Mouse (Mus musculus) hindbrain, postnatal 0 days (tissue): Measurements from ENCODE around the gene Kcnj6. TPM values are rescaled to one million over a fixed set of nuclear protein-coding genes. Genes with fewer than 3 reads are reported as not detected.
A peak's percentile ranks its signal among the peaks of the same experiment; 100 is the strongest.

Experiments
- ATAC-seq: fragments of 200-750 bp; cut with Nextera tagmentation; 2 replicates; pipeline ENCODE4 v1.8.0; 2017; ENCODE audit warnings: mild to moderate bottlenecking, moderate TSS enrichment, moderate library complexity
- DNase-seq: peaks from one replicate; pipeline ENCODE4 v3.0.0-alpha.2; 2015; ENCODE audit warnings: low spot score
- H3K27ac ChIP-seq: fragments of 300-500 bp; sonication (generic); 2 replicates; pipeline ENCODE4 v1.5.1; 2014; ENCODE audit warnings: mild to moderate bottlenecking
- H3K27me3 ChIP-seq: fragments of 300-500 bp; sonication (generic); 2 replicates; pipeline ENCODE4 v1.6.1; 2014; ENCODE audit warnings: low read length, mixed read lengths; ENCODE audit not compliant: insufficient read depth
- H3K36me3 ChIP-seq: fragments of 300-500 bp; sonication (generic); 2 replicates; pipeline ENCODE4 v1.6.1; 2014; ENCODE audit warnings: low read length, mixed read lengths; ENCODE audit not compliant: insufficient read depth
- H3K4me1 ChIP-seq: fragments of 300-500 bp; sonication (generic); 2 replicates; pipeline ENCODE4 v1.6.1; 2014; ENCODE audit warnings: antibody characterized with exemption, low read length, mixed read lengths; ENCODE audit not compliant: insufficient read depth
- H3K4me2 ChIP-seq: fragments of 300-500 bp; sonication (generic); 2 replicates; pipeline ENCODE4 v1.6.1; 2014; ENCODE audit warnings: low read depth, mild to moderate bottlenecking, low read length, moderate library complexity, mixed read lengths
- H3K4me3 ChIP-seq: fragments of 300-500 bp; sonication (generic); 2 replicates; pipeline ENCODE4 v1.5.1; 2014; ENCODE audit warnings: low read length
- H3K9ac ChIP-seq: fragments of 300-500 bp; sonication (generic); replicated peaks from 2 replicates; pipeline ENCODE4 v1.6.1; 2014; ENCODE audit warnings: mild to moderate bottlenecking, low read length, moderate library complexity, mixed read lengths
- H3K9me3 ChIP-seq: fragments of 300-500 bp; sonication (generic); 2 replicates; pipeline ENCODE4 v1.6.1; 2016; ENCODE audit warnings: low read length, mixed read lengths
- CTCF ChIP-seq: IDR thresholded peaks from 2 replicates; pipeline ENCODE4 v1.5.1; 2016; ENCODE audit warnings: antibody characterized with exemption, control low read depth, low read depth
- WGBS: fragments of 180-500 bp; shearing (Covaris S2); extraction: QIAGEN DNeasy Blood & Tissue Kit; methylation state at CpG from one replicate; pipeline ENCODE4 v1.1.7; 2014; 5-methylcytosine and 5-hydroxymethylcytosine counted together
- polyA plus RNA-seq: library from polyadenylated mRNA; unstranded; fragments of >200 nt; fragmentation: Nextera tagmentation; extraction: Ambion mirVana; gene quantifications from 2 replicates; pipeline ENCODE4 v1.2.1, GENCODE M21; 2015
- total RNA-seq: library from RNA; depleted of rRNA; stranded (reverse); fragments of >200 nt; gene quantifications from 2 replicates; pipeline ENCODE4 v1.2.3, GENCODE M21; 2014

Gene Kcnj6
- total and polyA plus RNA-seq, 2 experiments from 2014 or later: 4.3 to 18.3 TPM

DNA sequence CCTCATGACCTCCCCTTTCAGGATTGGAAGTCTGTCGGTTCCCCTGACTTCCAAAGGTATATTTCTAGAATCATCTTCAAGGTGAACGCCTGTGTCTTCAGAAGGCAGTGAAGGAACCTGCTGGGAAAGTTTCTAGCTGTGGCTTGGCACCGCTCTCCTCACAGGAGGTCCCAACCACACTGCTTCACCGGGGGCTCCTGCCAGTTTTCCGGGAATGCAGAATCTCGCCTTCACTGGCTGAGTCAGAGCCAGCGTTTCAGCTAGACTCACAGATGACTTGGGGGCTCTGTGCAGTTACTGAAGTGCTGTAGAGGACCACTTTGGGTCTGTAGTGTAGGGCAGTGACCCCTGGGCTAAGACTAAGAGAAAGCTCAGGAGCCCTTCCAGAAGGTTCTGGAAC, 208.8 kb downstream of the Kcnj6 start:
- Histone ChIP-seq H3K27ac (no peak overlapping the region), H3K4me1 (no peaks in the 10 kb centered on the region), H3K36me3 (no peaks in the 10 kb centered on the region), H3K9me3 (no peaks in the 10 kb centered on the region), H3K4me2 (no peak overlapping the region), H3K27me3 (no peaks in the 10 kb centered on the region), H3K9ac (no peak overlapping the region), H3K4me3 (no peak overlapping the region)
- no peak for TF ChIP-seq CTCF
- ATAC-seq (no peak), DNase-seq (no peak)
- 76% methylated on average over 7 of the region's 7 CpGs for WGBS

DNA sequence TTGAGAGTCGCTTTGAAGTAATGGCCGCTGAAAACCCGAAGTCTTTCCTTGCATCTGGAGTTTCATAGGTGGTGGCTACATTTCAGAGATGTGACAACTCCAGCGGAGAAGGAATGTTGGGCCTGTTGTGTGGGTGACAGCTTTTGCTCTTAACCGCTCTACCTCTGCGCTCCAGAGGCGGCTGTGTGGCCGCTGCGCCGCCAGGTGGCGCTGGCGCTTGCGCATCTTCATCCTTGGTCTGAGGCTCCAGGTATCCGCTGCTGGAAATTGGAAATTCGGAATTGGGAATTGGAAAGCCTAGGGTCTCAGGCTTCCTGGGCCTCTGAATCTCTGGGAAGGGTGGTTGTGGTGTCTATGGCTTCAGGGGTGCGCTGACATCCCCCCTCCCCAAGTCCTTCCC, 209.3 kb downstream of the Kcnj6 start:
- no peak overlapping the region for H3K27ac ChIP-seq
- no peaks in the 10 kb centered on the region for H3K9me3 ChIP-seq
- no peak overlapping the region for H3K4me3 ChIP-seq
- no peak overlapping the region for H3K9ac ChIP-seq
- 6% methylated on average over 16 of the region's 16 CpGs for WGBS
- no peaks in the 10 kb centered on the region for H3K36me3 ChIP-seq
- no peaks in the 10 kb centered on the region for H3K27me3 ChIP-seq
- H3K4me1 ChIP-seq: no peaks in the 10 kb centered on the region
- peak; percentile 97 for TF ChIP-seq CTCF
- ATAC-seq (peak; percentile 57; the same call in 1 of the 2 replicates), DNase-seq (peak; percentile 88)
- H3K4me2 ChIP-seq: no peak overlapping the region

DNA sequence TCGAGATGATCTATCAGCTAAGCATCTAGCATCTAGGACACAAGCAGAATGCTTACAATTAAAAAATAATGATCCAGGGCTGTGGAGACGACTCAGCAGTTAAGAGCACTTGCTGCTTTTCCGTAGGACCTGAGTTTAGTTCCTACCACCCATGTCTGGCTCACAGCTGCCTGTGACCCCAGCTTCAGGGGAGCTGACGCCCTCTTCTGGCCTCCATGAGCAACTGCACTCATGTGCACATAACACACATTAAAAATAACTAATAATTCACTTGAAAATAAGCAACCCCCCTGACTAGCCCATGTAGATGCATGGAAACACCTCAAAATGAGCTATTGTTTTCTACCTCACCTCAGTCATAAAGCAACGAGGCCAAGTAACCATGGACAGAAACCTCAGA, 211.6 kb downstream of the Kcnj6 start:
- peak; percentile 25 for TF ChIP-seq CTCF
- no peak for DNase-seq
- no peaks in the 10 kb centered on the region for H3K9me3 ChIP-seq
- WGBS: 76% methylated on average over 5 of the region's 5 CpGs
- H3K27me3 ChIP-seq: no peaks in the 10 kb centered on the region
- H3K4me1 ChIP-seq: no peaks in the 10 kb centered on the region
- no peak overlapping the region for H3K4me3 ChIP-seq
- no peak overlapping the region for H3K4me2 ChIP-seq
- H3K36me3 ChIP-seq: no peaks in the 10 kb centered on the region
- H3K9ac ChIP-seq: no peak overlapping the region
- no peak overlapping the region for H3K27ac ChIP-seq
- ATAC-seq: no peak

DNA sequence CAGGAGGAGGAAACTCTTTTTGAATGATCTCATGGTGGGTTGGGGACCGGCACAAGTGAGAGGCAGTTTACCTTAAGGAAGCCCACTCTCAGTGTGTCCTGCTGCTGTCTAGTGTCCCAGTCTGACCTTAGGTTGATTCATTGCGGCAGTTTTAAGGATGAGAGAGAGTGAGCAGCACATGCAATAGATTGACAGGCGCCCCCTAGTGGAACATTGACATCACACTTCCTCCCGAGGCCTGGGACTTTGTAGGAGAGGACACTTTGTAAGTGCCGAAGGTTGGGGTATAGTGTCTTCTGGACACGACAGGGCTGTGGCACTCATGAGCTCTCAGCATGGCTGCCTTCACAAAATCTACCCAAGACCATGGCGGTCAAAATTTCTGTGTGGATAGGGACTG, 213.8 kb downstream of the Kcnj6 start:
- TF ChIP-seq CTCF: peak; percentile 56
- no peaks in the 10 kb centered on the region for H3K27me3 ChIP-seq
- no peaks in the 10 kb centered on the region for H3K36me3 ChIP-seq
- no peak overlapping the region for H3K4me2 ChIP-seq
- WGBS: 70% methylated on average over 7 of the region's 7 CpGs
- H3K4me3 ChIP-seq: no peak overlapping the region
- no peak overlapping the region for H3K9ac ChIP-seq
- no peaks in the 10 kb centered on the region for H3K4me1 ChIP-seq
- DNase-seq (peak; percentile 37), ATAC-seq (no peak)
- H3K27ac ChIP-seq: no peak overlapping the region
- no peaks in the 10 kb centered on the region for H3K9me3 ChIP-seq

DNA sequence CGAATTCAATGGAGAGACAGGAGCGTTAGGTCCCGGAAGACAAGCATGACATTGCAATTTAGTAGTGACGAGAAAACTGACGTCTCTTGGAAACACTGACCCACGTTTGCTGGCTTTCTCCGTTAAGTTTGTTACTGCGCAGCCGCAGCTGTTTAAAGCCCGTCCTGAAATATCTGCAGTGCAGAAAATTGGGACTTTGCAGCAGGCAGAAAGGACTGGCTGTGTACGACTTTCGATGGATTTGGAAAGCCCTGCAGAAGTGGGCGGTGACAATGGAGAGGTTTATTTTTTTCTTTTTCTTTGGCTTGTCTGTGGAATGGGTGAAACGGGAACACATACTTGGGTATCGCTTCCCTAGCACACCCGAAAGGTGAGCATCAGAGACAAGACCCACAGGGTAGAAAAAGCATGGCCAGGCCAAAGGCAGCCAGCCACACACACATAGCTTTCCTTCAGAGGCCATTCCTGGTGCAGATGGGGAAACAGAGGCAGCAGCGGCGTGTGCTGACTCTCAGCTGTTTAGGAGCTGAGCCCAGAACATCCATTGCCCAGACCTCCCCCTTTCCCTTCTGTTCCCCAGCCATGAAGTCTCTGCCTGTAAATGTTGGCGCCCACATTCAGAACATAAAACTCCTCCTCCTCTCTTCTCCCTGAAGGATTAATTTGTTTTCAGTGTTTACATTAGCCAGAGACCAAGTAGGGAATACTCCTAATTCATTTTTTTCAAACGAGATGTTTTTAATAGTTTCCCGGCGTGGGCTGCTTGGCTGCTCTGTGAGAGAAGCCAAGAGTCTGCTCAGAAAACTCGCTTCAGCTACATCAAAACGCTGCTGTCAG, 215.2 kb downstream of the Kcnj6 start:
- Histone ChIP-seq H3K4me2 (peak overlapping the region; percentile 48), H3K9me3 (no peaks in the 10 kb centered on the region), H3K27ac (no peak overlapping the region), H3K9ac (no peak overlapping the region), H3K4me3 (no peak overlapping the region; the same call in 1 of the 2 replicates), H3K27me3 (no peaks in the 10 kb centered on the region), H3K4me1 (no peaks in the 10 kb centered on the region), H3K36me3 (no peaks in the 10 kb centered on the region)
- no peak for TF ChIP-seq CTCF
- DNase-seq (peak; percentile 68), ATAC-seq (peak; percentile 66)
- 44% methylated on average over 24 of the region's 24 CpGs for WGBS

DNA sequence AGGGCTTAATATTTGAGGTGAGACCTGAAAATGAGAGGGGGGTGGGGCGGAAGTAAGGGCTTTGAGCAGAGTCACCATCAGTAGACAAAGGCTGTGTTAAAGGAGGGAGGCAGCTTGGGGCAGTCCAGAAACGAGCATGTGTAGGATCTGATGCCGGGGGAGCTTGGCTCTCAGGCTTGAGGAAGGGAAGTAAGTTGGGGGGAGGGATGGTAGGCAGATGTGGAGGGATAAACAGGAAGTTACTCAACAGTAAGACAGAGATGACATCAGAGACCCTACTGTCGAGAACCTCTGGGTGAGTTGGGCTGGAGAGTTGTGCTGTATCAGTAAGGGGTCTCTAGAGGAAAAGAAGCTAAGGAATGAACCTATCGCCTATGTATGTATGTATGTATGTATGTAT, 223.6 kb downstream of the Kcnj6 start:
- DNase-seq (no peak), ATAC-seq (no peak)
- Histone ChIP-seq H3K4me1 (no peaks in the 10 kb centered on the region), H3K27me3 (no peaks in the 10 kb centered on the region), H3K4me3 (no peak overlapping the region), H3K4me2 (no peak overlapping the region), H3K36me3 (no peaks in the 10 kb centered on the region), H3K9ac (no peak overlapping the region), H3K27ac (no peak overlapping the region), H3K9me3 (no peaks in the 10 kb centered on the region)
- WGBS: 83% methylated on average over 5 of the region's 5 CpGs
- no peak for TF ChIP-seq CTCF

DNA sequence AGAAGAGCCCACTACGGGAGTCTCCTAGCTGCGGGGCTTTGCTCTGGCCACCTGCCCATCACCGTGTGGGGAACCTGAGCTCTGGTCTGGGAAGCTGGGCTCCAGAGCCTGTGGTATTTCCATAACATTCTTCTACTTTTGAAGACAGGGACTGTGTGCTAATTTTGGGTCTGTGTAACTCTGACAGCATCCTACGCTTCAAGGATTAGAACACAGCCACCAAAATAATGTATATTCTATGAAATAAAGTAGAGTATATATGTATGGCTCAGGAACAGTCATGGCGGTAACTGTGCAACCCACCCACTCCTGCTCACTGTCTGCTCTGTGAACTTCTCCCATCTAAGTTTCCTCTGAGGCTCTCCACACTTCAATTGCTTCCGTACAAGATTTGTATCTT, 229.9 kb downstream of the Kcnj6 start:
- DNase-seq (no peak), ATAC-seq (no peak)
- 80% methylated on average over 6 of the region's 6 CpGs for WGBS
- no peak overlapping the region for H3K27ac ChIP-seq
- H3K4me3 ChIP-seq: no peak overlapping the region
- H3K4me2 ChIP-seq: no peak overlapping the region
- TF ChIP-seq CTCF: no peak
- no peak overlapping the region for H3K9ac ChIP-seq
- H3K27me3 ChIP-seq: no peaks in the 10 kb centered on the region
- H3K36me3 ChIP-seq: no peaks in the 10 kb centered on the region
- no peaks in the 10 kb centered on the region for H3K9me3 ChIP-seq
- H3K4me1 ChIP-seq: no peaks in the 10 kb centered on the region
